In the genomic region with DNA sequence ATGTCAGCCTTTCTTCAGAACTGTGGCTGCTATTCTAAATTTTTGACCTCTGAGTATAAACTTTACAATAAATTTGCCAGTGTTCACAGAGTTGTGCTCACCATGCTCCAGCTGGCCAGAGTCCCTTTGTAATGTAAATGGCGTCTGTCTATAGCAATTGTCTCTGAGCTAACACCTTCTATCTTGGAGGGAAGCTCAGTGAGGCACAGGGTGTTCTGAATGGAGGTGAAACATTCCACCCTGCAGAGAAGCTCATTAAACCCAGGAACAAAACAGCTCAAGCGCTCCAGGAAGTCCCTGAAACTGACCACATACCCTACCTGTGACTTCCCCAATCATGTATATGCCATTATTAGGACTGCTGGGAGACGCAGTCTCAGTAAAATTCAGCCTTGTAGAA, we compare ENCODE assay signal across 20 mouse cellular contexts.
A peak's percentile ranks its signal among the peaks of the same experiment; 100 is the strongest.
DNase-seq lines count a peak whose midpoint lies in the region; ATAC-seq and TF ChIP-seq lines count a peak whose summit lies in the region.
"Had no signal": no experiment of that assay in that cellular context is flagged by ENCODE, and none has a peak within 500 bp of the region (broad histone marks: within the 10 kb centered on the region; RNA-seq: fewer than 3 reads in every experiment).

No protein-coding gene starts in this region.

- peak; percentile 83 for DNase-seq in midbrain, embryonic 11.5 days (ENCODE audit: low spot score, missing footprints)
- DNase-seq in ES-E14 (ENCODE audit: low read depth, low spot score) (no peak), ZHBTc4 (ENCODE audit: low read depth, low spot score) (peak; percentile 84)
- DNase-seq in embryo, embryonic 9.5 days (ENCODE audit: extremely low spot score) = no peak
- DNase-seq in cerebellum, adult 9-10 months = no peak
- DNase-seq: adrenal gland, adult 2 months; adrenal gland, postnatal 10 days; adrenal gland, postnatal 25 days; cerebellum, adult 11-12 months; cerebellum, adult 2 months; cerebellum, adult 9-11 months; cerebellum, postnatal 14 days; cerebellum, postnatal 36 days; embryo, embryonic 11 days; forebrain, postnatal 0 days had no signal

- 31% methylated on average over 3 of the region's 3 CpGs for WGBS in midbrain, embryonic 11.5 days
- 31% methylated on average over 3 of the region's 3 CpGs for WGBS in midbrain, embryonic 15.5 days

- H3K9ac ChIP-seq in midbrain, embryonic 11.5 days (ENCODE audit: low read length) = no peak overlapping the region
- H3K9ac ChIP-seq in midbrain, embryonic 15.5 days = no peak overlapping the region
- no peak overlapping the region for H3K9ac ChIP-seq in ES-E14 (ENCODE audit: insufficient read depth, low read depth, low read length, poor library complexity, severe bottlenecking)
- H3K9ac ChIP-seq: embryonic facial prominence, embryonic 12.5 days; forebrain, embryonic 13.5 days; forebrain, embryonic 15.5 days; forebrain, postnatal 0 days had no signal

- in situ Hi-C loops in ES-E14 (cut with MboI; ENCODE audit: low sequenced_read_pairs in 2 of 2, unreplicated experiment in 2 of 2) = no loop called here

- no peaks in the 10 kb centered on the region for H3K4me1 ChIP-seq in midbrain, embryonic 11.5 days (ENCODE audit: control insufficient read depth, insufficient read depth, low read length)
- no peaks in the 10 kb centered on the region for H3K4me1 ChIP-seq in midbrain, embryonic 15.5 days
- no peaks in the 10 kb centered on the region; a peak in 1 of 4 replicates for H3K4me1 ChIP-seq in ES-E14 (ENCODE audit: control insufficient read depth in 2 of 2, insufficient read depth in 2 of 2, low read length in 2 of 2, poor library complexity in 1 of 2)
- H3K4me1 ChIP-seq: embryonic facial prominence, embryonic 10.5 days; embryonic facial prominence, embryonic 12.5 days; forebrain, embryonic 15.5 days had no signal

- ATAC-seq in midbrain, embryonic 11.5 days (ENCODE audit: low FRiP score) = no peak
- ATAC-seq in midbrain, embryonic 15.5 days (replicated peaks) = no peak
- ATAC-seq: forebrain, embryonic 13.5 days; forebrain, embryonic 15.5 days; forebrain, postnatal 0 days had no signal

- no peaks in the 10 kb centered on the region for H3K27me3 ChIP-seq in midbrain, embryonic 11.5 days (ENCODE audit: control insufficient read depth, insufficient read depth, low read length)
- H3K27me3 ChIP-seq in midbrain, embryonic 15.5 days (replicated peaks) = no peaks in the 10 kb centered on the region
- H3K27me3 ChIP-seq: embryonic facial prominence, embryonic 12.5 days; forebrain, embryonic 13.5 days; forebrain, embryonic 15.5 days had no signal

- H3K36me3 ChIP-seq in midbrain, embryonic 11.5 days (ENCODE audit: control insufficient read depth, insufficient read depth, low read length) = no peaks in the 10 kb centered on the region
- no peaks in the 10 kb centered on the region for H3K36me3 ChIP-seq in midbrain, embryonic 15.5 days (replicated peaks)
- no peaks in the 10 kb centered on the region for H3K36me3 ChIP-seq in ES-E14 (ENCODE audit: control insufficient read depth, insufficient read depth, low read length, poor library complexity, severe bottlenecking)
- H3K36me3 ChIP-seq: embryonic facial prominence, embryonic 10.5 days; embryonic facial prominence, embryonic 12.5 days; forebrain, embryonic 15.5 days had no signal

- H3K9me3 ChIP-seq in midbrain, embryonic 11.5 days (ENCODE audit: control insufficient read depth, low read length) = no peaks in the 10 kb centered on the region; the same call in 1 of the 2 replicates
- H3K9me3 ChIP-seq in midbrain, embryonic 15.5 days = no peaks in the 10 kb centered on the region
- no peaks in the 10 kb centered on the region for H3K9me3 ChIP-seq in ES-E14 (ENCODE audit: control insufficient read depth, insufficient read depth, low read depth, low read length)
- H3K9me3 ChIP-seq: forebrain, embryonic 15.5 days had no signal

- no peak overlapping the region for H3K4me2 ChIP-seq in midbrain, embryonic 11.5 days
- no peak overlapping the region for H3K4me2 ChIP-seq in midbrain, embryonic 15.5 days
- H3K4me2 ChIP-seq: embryonic facial prominence, embryonic 12.5 days; forebrain, embryonic 13.5 days; forebrain, embryonic 15.5 days had no signal

- H3K4me3 ChIP-seq in midbrain, embryonic 11.5 days (ENCODE audit: low read depth, low read length) = no peak overlapping the region
- no peak overlapping the region for H3K4me3 ChIP-seq in midbrain, embryonic 15.5 days
- no peak overlapping the region for H3K4me3 ChIP-seq in ES-E14 (ENCODE audit: insufficient read depth in 1 of 2, low read depth in 1 of 2, low read length in 2 of 2, poor library complexity in 1 of 2, severe bottlenecking in 1 of 2)
- H3K4me3 ChIP-seq: embryonic facial prominence, embryonic 10.5 days; embryonic facial prominence, embryonic 12.5 days; forebrain, embryonic 13.5 days; forebrain, embryonic 15.5 days had no signal

- H3K27ac ChIP-seq in midbrain, embryonic 11.5 days (ENCODE audit: low read depth, low read length) = no peak overlapping the region
- no peak overlapping the region for H3K27ac ChIP-seq in midbrain, embryonic 15.5 days
- H3K27ac ChIP-seq in ES-E14 (ENCODE audit: insufficient read depth, low read depth, low read length, poor library complexity, severe bottlenecking) = peak overlapping the region; percentile 8; the same call in 1 of the 2 replicates
- H3K27ac ChIP-seq: embryonic facial prominence, embryonic 10.5 days; embryonic facial prominence, embryonic 12.5 days; forebrain, embryonic 13.5 days; forebrain, embryonic 15.5 days had no signal

TF ChIP-seq in ES-E14, 5 proteins besides CTCF, POLR2A, EP300 and RAD21:
- TF ChIP-seq CHD2 (IDR thresholded peaks at IDR 0.05; ENCODE audit: low read depth, low read length) (no peak), ZNF384 (IDR thresholded peaks at IDR 0.05; ENCODE audit: low read depth, low read length) (no peak), HCFC1 (IDR thresholded peaks at IDR 0.05; ENCODE audit: borderline replicate concordance, insufficient read depth, low read length) (no peak), MAFK (IDR thresholded peaks at IDR 0.05; ENCODE audit: insufficient read depth, low read depth, low read length) (no peak), ZC3H11A (IDR thresholded peaks at IDR 0.05; ENCODE audit: borderline replicate concordance, low read depth, low read length) (no peak)

Comparison
In these comparisons a context has a peak if more than half of its experiments do, and no peak if none do; other contexts are left out.
1. DNase-seq: peak in midbrain, embryonic 11.5 days (single experiment) and ZHBTc4 (single experiment); none in ES-E14 (single experiment), embryo, embryonic 9.5 days (single experiment) and cerebellum, adult 9-10 months (single experiment).